Mouse (Mus musculus) retina, adult 2 months (tissue): ENCODE measurements at regions not wholly inside any gene's neighbourhood (a gene's known extent, or its start where the extent isn't known, plus 50 kb on each side); places are given as distances from the start of the nearest gene placed in this dataset.

Experiments
- DNase-seq: peaks from one replicate; pipeline ENCODE4 v3.0.0-alpha.2; 2012; ENCODE audit warnings: low read depth, low spot score

- DNase-seq, result no peak
Measured at GRCm38 (mm10) chr8:59499618-59500017, 587.2 kb upstream of the Galntl6 start.

GRCm38 (mm10) chr8:59491392-59491791 lies 579.0 kb upstream of the Galntl6 start:
- DNase-seq, result no peak

- DNase-seq, result no peak
Measured at GRCm38 (mm10) chr8:59478257-59478656, 565.8 kb upstream of the Galntl6 start.

GRCm38 (mm10) chr8:59474195-59474594 lies 561.8 kb upstream of the Galntl6 start:
- DNase-seq, result no peak

- DNase-seq, result no peak
Measured at GRCm38 (mm10) chr8:59448622-59449021, 536.2 kb upstream of the Galntl6 start.

GRCm38 (mm10) chr8:59403659-59404058 lies 491.2 kb upstream of the Galntl6 start:
- peak; percentile 2 for DNase-seq

- DNase-seq, result no peak
Measured at GRCm38 (mm10) chr8:59389706-59390105, 477.3 kb upstream of the Galntl6 start.

- no peak for DNase-seq
Measured at GRCm38 (mm10) chr8:59384711-59385110, 472.3 kb upstream of the Galntl6 start.

GRCm38 (mm10) chr8:59352983-59353382 lies 440.5 kb upstream of the Galntl6 start:
- DNase-seq, result no peak

GRCm38 (mm10) chr8:59334990-59335389 lies 422.6 kb upstream of the Galntl6 start:
- DNase-seq, result no peak
